Mouse (Mus musculus) T-helper 2 cell (primary cell): ENCODE data around the gene Trim27.

Source experiments
- in situ Hi-C: fragments of 300-600 bp; cut with MboI, MseI; formaldehyde crosslinking; loops from one replicate; pipeline ENCODE4 v1.15.1; 2025; ENCODE audit warnings: high pct_unique_total_duplicates

Gene Trim27

GRCm38 (mm10) chr13:21171600-21172150 is 7.6 kb upstream of the Trim27 start:
- in situ Hi-C loops: loop anchor here (10.0 kb wide), 4 partner anchors 533 to 877 kb away; no protein-coding TSS in a partner anchor

GRCm38 (mm10) chr13:21172241-21173027 is 6.8 kb upstream of the Trim27 start:
- in situ Hi-C loops: loop anchor here (10.0 kb wide), 4 partner anchors 532 to 878 kb away; no protein-coding TSS in a partner anchor

GRCm38 (mm10) chr13:21173072-21173471 is 6.2 kb upstream of the Trim27 start:
- in situ Hi-C loops: loop anchor here (10.0 kb wide), 4 partner anchors 532 to 878 kb away; no protein-coding TSS in a partner anchor

- in situ Hi-C loops: loop anchor here (10.0 kb wide), 4 partner anchors 528 to 882 kb away; no protein-coding TSS in a partner anchor
These were observed 2.5 kb upstream of the Trim27 start for GRCm38 (mm10) chr13:21176733-21177132.

DNA sequence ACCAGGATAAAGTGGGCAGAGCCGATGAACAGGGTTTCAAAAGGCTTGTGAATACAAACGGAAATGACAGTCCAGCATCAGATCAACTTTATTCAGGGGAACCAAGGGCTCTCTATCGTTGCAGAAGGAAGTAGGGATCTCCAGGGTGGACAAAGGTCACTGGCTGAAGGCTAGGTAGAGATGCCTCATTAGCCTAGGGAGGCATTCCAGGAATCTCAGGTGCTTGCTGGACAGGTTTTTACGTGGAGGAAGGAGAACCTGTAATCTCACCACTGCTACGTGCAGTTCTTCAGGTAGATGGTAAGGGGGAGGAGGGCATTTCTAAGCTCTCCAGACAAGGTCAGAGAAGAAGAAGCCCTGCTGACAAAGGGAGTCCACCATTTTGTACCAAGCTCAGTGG is 1.6 kb upstream of the Trim27 start:
- in situ Hi-C loops: loop anchor here (10.0 kb wide), 4 partner anchors 527 to 883 kb away; no protein-coding TSS in a partner anchor

- in situ Hi-C loops: loop anchor here (10.0 kb wide), 4 partner anchors 526 to 884 kb away; no protein-coding TSS in a partner anchor
These were observed 881 bp upstream of the Trim27 start for GRCm38 (mm10) chr13:21178364-21178763.

DNA sequence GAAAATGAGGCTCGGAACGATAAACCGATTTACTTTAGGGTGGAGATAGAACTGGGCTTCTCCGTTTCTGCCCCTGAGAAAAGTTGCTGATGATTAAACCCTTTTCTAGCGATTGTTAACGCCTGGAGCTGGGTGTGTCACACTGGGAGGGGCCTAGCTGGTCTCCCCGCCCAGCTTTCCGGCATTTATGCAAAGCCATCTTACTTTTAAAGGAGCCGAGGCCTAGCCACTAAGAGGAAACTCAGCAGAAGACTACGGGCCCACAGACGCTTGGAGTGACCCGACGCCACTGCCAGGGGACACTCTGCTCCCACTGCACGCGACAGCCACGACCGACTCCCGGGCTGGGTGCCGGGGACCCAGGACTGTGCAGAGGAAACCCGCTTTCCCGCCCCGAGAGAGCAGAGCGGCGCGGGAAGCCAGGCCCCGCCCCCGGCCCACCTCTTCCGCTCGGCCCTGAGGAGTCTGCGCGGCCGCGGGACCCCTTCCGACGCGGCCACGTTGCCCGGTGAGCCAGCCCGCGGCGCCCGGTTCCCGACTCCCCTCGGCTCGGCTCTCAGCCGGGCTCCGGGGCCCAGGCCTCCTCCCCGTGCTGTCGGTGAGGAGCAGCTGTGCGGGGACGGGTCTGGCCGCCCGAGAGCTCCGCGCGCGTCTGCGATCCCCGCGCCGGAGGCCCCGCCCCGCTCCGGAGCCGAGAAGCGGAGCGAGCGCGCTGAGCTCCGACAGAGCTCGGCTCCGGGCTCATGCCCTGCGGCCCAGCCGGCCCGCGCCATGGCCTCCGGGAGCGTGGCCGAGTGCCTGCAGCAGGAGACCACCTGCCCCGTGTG is 692 bp downstream of the Trim27 start:
- in situ Hi-C loops: loop anchor here (10.0 kb wide), 5 partner anchors 525 to 885 kb away; no protein-coding TSS in a partner anchor

DNA sequence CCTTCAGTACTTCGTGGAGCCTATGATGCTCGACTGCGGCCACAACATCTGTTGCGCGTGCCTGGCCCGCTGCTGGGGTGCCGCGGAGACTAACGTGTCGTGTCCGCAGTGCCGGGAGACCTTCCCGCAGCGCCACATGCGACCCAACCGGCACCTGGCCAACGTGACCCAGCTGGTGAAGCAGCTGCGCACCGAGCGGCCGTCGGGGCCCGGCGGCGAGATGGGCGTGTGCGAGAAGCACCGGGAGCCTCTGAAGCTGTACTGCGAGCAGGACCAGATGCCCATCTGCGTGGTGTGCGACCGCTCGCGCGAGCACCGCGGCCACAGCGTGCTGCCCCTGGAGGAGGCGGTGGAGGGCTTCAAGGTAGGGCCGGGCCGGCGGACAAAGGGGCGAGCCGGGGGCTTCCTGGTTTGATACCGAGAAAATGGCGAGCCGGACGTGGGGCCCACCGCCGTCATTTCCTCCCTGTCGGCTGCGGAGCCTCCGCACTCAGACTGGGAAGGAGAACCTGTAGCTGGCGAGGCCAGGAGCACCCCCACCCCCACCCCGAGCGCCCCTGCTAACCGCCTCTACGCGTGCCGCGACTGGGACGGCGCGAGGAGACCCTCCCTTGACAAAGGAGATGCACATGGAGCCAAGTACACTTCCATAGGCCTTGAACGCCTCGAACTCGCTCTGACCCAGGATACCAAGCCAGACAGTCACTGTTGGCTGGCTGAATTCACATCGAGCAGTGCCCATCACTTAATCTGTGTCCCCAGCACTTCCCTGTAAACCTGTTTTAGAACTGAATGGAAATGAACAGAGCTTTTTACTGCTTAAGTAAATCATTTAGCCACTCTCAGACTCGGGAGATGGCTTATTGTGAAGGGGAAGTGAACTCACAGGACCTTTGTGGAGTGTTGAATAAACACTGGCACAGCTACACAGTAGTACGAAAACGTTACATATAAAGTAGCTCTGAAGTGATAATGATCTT is 1.6 kb downstream of the Trim27 start:
- in situ Hi-C loops: loop anchor here (10.0 kb wide), 1 partner anchor 754 kb away; no protein-coding TSS in a partner anchor

- in situ Hi-C loops: loop anchor here (10.0 kb wide), 1 partner anchor 753 kb away; no protein-coding TSS in a partner anchor
These were observed 2.8 kb downstream of the Trim27 start for GRCm38 (mm10) chr13:21181996-21182395.

GRCm38 (mm10) chr13:21183066-21183465 is 3.8 kb downstream of the Trim27 start:
- in situ Hi-C loops: loop anchor here (10.0 kb wide), 1 partner anchor 752 kb away; no protein-coding TSS in a partner anchor

DNA sequence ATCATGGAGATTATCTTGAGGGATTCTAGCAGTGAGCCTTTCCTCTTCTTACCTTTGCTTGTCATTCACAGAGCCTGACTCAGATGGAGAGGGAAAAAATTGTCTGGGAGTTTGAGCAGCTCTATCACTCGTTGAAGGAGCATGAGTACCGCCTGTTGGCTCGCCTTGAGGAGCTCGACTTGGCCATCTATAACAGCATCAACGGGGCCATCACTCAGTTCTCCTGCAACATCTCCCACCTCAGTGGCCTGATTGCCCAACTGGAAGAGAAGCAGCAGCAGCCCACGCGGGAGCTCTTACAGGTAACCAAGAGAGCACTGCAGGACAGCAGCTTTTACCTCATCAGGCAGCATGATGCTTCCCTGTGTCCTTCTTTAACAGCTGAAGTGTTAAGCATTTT is 4.4 kb downstream of the Trim27 start:
- in situ Hi-C loops: loop anchor here (10.0 kb wide), 1 partner anchor 751 kb away; no protein-coding TSS in a partner anchor

DNA sequence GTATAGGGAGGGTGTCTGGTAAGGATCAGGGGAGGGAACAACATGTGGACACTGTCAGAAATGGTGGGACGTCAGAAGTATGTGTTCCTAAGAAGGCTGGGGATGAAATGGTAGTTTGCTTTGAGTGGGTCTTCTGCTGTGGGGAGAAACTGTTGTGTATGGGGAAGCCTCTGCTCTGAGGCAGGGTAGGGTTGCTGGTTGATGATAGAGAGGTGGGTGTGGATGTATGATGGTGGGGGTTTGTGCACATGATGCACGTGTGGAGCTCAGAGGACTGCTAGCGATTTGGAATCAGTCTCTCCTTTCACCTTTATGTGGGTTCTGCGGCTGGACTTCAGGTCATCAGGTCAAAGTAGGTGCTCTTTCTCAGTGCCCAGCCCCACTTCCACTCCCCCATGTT is 6.3 kb downstream of the Trim27 start:
- in situ Hi-C loops: loop anchor here (10.0 kb wide), 1 partner anchor 749 kb away; no protein-coding TSS in a partner anchor

- in situ Hi-C loops: no loop called here
These were observed 16.4 kb downstream of the Trim27 start for GRCm38 (mm10) chr13:21195406-21196228.

DNA sequence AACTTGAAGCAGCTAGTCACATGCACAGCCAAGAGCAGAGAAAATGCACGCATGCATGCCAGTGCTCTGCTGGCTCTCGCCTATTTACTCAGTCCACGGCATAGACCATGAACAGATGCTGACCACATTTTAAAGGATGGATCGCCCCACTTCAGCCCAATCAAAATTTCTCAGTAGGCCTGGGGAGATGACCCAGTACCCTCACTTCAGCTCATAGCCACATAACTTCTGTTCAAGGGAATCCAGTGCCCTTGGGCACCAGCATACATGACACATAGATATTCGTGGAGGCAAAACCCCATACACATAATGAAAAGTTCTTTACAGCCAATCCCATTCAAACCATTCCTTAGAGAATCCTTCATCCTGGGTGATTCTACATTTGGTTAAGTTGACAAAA is 18.5 kb downstream of the Trim27 start:
- in situ Hi-C loops: no loop called here

DNA sequence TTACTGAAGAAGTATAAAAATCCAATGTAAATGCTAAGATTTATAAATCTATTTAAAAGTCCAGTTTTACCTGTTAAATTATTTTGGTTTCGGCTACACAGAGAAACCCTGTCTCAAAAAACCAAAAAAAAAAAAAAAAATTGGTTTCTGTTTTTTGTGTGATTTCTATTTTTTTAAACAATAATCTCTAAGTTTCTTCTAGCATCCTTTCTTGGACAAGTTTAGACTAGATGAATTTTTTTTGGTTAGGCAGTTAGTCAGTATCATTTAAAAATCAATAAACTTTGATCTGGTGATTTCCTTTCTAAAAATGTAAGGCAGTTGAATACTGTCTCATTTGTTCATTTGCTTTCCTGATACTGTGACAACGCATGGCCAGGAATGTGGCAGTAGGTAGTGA is 19.1 kb downstream of the Trim27 start:
- in situ Hi-C loops: no loop called here

DNA sequence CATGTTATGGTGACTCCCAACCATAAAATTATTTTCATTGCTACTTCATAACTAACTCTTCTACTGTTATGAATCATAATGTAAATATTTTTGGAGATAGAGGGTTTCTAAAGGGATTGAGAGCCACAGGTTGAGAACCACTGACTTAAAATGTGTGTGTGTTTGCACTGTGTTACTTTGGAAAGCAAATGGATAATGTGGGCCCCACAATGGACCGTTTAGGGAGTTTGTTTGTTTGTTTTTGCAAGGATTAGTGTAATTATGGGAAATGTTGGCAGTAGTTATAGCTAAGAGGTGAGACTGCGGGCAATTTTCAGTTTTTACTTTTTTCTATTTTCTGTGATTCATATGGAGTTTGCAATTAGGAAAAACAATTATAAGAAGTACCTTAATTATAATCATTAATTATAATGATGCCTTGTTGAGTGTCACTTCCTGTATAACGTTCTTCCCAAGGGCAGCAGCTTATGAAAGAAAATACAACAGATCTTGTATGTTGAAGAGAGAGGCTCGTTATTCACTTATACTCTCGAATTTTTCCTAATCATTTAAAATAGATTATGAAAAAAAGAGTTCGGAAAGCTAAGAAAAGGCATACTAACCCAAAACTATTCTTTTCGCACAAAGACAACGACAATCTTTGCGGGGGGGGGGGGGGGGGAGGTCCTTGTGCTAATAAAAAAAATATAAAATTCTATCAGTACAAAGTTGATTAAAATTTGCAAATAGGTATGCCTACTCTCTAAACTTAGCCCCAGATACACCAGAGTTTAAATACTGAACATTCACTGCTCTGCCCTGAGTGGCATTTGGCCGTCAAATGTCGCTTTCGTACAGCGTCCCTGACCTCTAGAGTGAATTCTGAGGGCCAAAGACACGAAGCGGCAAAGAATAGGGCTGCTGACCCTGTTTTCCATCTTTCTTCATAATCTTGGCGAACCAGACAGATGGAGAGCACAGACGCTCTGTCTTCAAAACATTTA is 20.1 kb downstream of the Trim27 start:
- in situ Hi-C loops: no loop called here

DNA sequence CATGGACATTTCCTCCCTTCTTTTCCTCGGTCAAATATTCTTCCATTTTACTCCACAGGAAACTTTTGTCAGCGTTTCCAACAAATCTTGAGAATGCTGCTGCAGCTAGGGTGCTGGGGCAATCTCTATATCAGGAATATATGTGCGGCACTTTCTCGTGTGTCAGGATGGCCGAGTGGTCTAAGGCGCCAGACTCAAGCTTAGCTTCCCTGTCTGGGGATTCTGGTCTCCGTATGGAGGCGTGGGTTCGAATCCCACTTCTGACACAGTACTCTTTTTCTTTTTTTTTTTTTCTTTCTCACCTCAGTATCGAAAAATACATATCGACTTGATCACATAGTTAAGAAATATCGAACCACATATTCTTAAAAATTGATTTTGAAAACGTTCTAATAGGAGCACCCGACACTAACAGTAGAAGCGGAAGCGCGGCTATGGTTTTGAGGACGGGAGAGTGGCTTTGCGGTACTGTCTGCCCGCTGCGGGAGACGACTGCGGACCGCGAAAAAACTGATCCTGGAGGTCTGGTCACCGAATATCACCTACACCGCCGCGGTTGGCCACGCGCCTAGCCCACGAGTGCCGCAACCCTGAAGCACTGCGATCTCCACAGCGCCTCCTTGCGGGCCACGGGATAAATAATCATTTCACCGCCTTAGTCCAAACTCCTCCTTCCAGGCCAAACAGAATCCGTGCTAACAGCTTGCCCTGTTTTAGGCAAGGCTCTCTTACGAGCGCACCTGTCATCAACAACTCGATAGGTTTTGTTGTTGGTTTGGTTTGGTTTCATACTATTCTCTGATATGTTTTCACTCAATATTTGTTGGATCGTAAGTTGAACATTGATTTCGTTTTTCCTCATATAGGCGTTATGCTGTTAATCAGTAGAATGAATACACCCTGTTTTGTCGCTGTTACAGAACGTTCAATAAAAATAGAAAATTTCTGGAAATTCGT is 21.1 kb downstream of the Trim27 start:
- in situ Hi-C loops: no loop called here
